Mouse (Mus musculus) embryonic facial prominence, embryonic 13.5 days (tissue): ENCODE data around the gene Ggta1. TPM values are rescaled to one million over a fixed set of nuclear protein-coding genes. Genes with fewer than 3 reads are reported as not detected.

Experiments used
- ATAC-seq: fragments of 200-750 bp; cut with Nextera tagmentation; 2 replicates; pipeline ENCODE4 v1.8.0; 2017; ENCODE audit warnings: low read depth; ENCODE audit not compliant: insufficient number of reproducible peaks, insufficient read depth, low FRiP score, low TSS enrichment
- H3K27ac ChIP-seq: fragments of 300-500 bp; sonication (generic); 2 replicates; pipeline ENCODE4 v1.5.1; 2015; ENCODE audit warnings: moderate library complexity, mild to moderate bottlenecking, inconsistent platforms
- H3K27me3 ChIP-seq: fragments of 300-500 bp; sonication (generic); 2 replicates; pipeline ENCODE4 v1.6.1; 2015; ENCODE audit warnings: mild to moderate bottlenecking, inconsistent platforms
- H3K36me3 ChIP-seq: fragments of 300-500 bp; sonication (generic); 2 replicates; pipeline ENCODE4 v1.6.1; 2015; ENCODE audit warnings: mild to moderate bottlenecking, inconsistent platforms
- H3K4me1 ChIP-seq: fragments of 300-500 bp; sonication (generic); 2 replicates; pipeline ENCODE4 v1.6.1; 2015; ENCODE audit warnings: inconsistent platforms
- H3K4me2 ChIP-seq: fragments of 300-500 bp; sonication (generic); 2 replicates; pipeline ENCODE4 v1.6.1; 2015; ENCODE audit warnings: moderate library complexity, mild to moderate bottlenecking, inconsistent platforms
- H3K4me3 ChIP-seq: fragments of 300-500 bp; sonication (generic); 2 replicates; pipeline ENCODE4 v1.5.1; 2015; ENCODE audit warnings: mild to moderate bottlenecking, inconsistent platforms
- H3K9ac ChIP-seq: fragments of 300-500 bp; sonication (generic); 2 replicates; pipeline ENCODE4 v1.6.1; 2015; ENCODE audit warnings: mild to moderate bottlenecking, inconsistent platforms
- H3K9me3 ChIP-seq: fragments of 300-500 bp; sonication (generic); 2 replicates; pipeline ENCODE4 v1.6.1; 2016; ENCODE audit warnings: inconsistent platforms
- WGBS: fragments of 180-500 bp; shearing (Covaris S2); methylation state at CpG from one replicate; pipeline ENCODE4 v1.1.7; 2015; ENCODE audit warnings: mixed read lengths; 5-methylcytosine and 5-hydroxymethylcytosine counted together
- polyA plus RNA-seq: library from polyadenylated mRNA; unstranded; fragments of >200 nt; fragmentation: Nextera tagmentation; extraction: Ambion mirVana; gene quantifications from 2 replicates; pipeline ENCODE4 v1.2.1, GENCODE M21; 2015

The Ggta1 gene
- polyA plus RNA-seq, 1 experiment from 2014 or later: 16.7 TPM

- Histone ChIP-seq H3K9ac (no peak overlapping the region), H3K4me1 (no peaks in the 10 kb centered on the region), H3K27me3 (no peaks in the 10 kb centered on the region), H3K36me3 (peaks cover 6% of the 10 kb centered on the region; the same call in 1 of the 2 replicates), H3K4me3 (no peak overlapping the region), H3K27ac (no peak overlapping the region), H3K9me3 (no peaks in the 10 kb centered on the region), H3K4me2 (no peak overlapping the region)
- WGBS: 88% methylated on average over 6 of the region's 6 CpGs
- ATAC-seq: no peak
Observed at GRCm38 (mm10) chr2:35409466-35409865, 53.6 kb downstream of the Ggta1 start.

GRCm38 (mm10) chr2:35408409-35409110 is 54.5 kb downstream of the Ggta1 start:
- H3K4me1 ChIP-seq: no peaks in the 10 kb centered on the region
- no peak overlapping the region for H3K4me3 ChIP-seq
- H3K36me3 ChIP-seq: peaks cover 6% of the 10 kb centered on the region; the same call in 1 of the 2 replicates
- no peak for ATAC-seq
- no peak overlapping the region for H3K4me2 ChIP-seq
- H3K27ac ChIP-seq: no peak overlapping the region
- H3K27me3 ChIP-seq: no peaks in the 10 kb centered on the region
- 79% methylated on average over 5 of the region's 5 CpGs for WGBS
- no peak overlapping the region for H3K9ac ChIP-seq
- H3K9me3 ChIP-seq: no peaks in the 10 kb centered on the region

GRCm38 (mm10) chr2:35407878-35408277 is 55.2 kb downstream of the Ggta1 start:
- Histone ChIP-seq H3K9me3 (no peaks in the 10 kb centered on the region), H3K4me2 (no peak overlapping the region), H3K36me3 (peaks cover 6% of the 10 kb centered on the region; the same call in 1 of the 2 replicates), H3K4me3 (no peak overlapping the region), H3K4me1 (no peaks in the 10 kb centered on the region), H3K9ac (no peak overlapping the region), H3K27me3 (no peaks in the 10 kb centered on the region), H3K27ac (no peak overlapping the region)
- no peak for ATAC-seq
- 88% methylated on average over 7 of the region's 7 CpGs for WGBS

GRCm38 (mm10) chr2:35407266-35407665 is 55.8 kb downstream of the Ggta1 start:
- no peaks in the 10 kb centered on the region for H3K9me3 ChIP-seq
- H3K4me1 ChIP-seq: no peaks in the 10 kb centered on the region
- no peak overlapping the region for H3K4me2 ChIP-seq
- H3K27ac ChIP-seq: no peak overlapping the region
- H3K36me3 ChIP-seq: peaks cover 10% of the 10 kb centered on the region; the same call in 1 of the 2 replicates
- no peak overlapping the region for H3K9ac ChIP-seq
- WGBS: 74% methylated on average over 6 of the region's 6 CpGs
- ATAC-seq: no peak
- no peaks in the 10 kb centered on the region for H3K27me3 ChIP-seq
- no peak overlapping the region for H3K4me3 ChIP-seq

- WGBS: 79% methylated on average over 1 of the region's 1 CpGs
- no peak overlapping the region for H3K9ac ChIP-seq
- no peaks in the 10 kb centered on the region for H3K4me1 ChIP-seq
Observed at GRCm38 (mm10) chr2:35406611-35407010, 56.4 kb downstream of the Ggta1 start.

GRCm38 (mm10) chr2:35402391-35402790 is 60.6 kb downstream of the Ggta1 start:
- H3K27ac ChIP-seq: no peak overlapping the region
- no peak overlapping the region for H3K9ac ChIP-seq
- 93% methylated on average over 16 of the region's 16 CpGs for WGBS
- H3K4me1 ChIP-seq: peaks cover 7% of the 10 kb centered on the region; the same call in 1 of the 2 replicates
- no peak for ATAC-seq
- no peaks in the 10 kb centered on the region for H3K9me3 ChIP-seq
- no peak overlapping the region for H3K4me2 ChIP-seq
- H3K27me3 ChIP-seq: no peaks in the 10 kb centered on the region
- peaks cover 6% of the 10 kb centered on the region; the same call in 1 of the 2 replicates for H3K36me3 ChIP-seq
- H3K4me3 ChIP-seq: no peak overlapping the region

More at GRCm38 (mm10) chr2:35406611-35407010, 56.4 kb downstream of the Ggta1 start:
- ATAC-seq: no peak
- Histone ChIP-seq H3K4me3 (no peak overlapping the region), H3K27me3 (no peaks in the 10 kb centered on the region), H3K9me3 (no peaks in the 10 kb centered on the region), H3K4me2 (no peak overlapping the region), H3K27ac (no peak overlapping the region), H3K36me3 (peaks cover 13% of the 10 kb centered on the region; the same call in 1 of the 2 replicates)

- H3K4me1 ChIP-seq: peaks cover 14% of the 10 kb centered on the region; the same call in 1 of the 2 replicates
- 84% methylated on average over 7 of the region's 7 CpGs for WGBS
- H3K36me3 ChIP-seq: peaks cover 6% of the 10 kb centered on the region; the same call in 1 of the 2 replicates
- H3K9ac ChIP-seq: no peak overlapping the region
- H3K4me2 ChIP-seq: no peak overlapping the region
- no peak overlapping the region for H3K4me3 ChIP-seq
- no peak for ATAC-seq
- H3K9me3 ChIP-seq: no peaks in the 10 kb centered on the region
- no peak overlapping the region for H3K27ac ChIP-seq
- no peaks in the 10 kb centered on the region for H3K27me3 ChIP-seq
Observed at GRCm38 (mm10) chr2:35400739-35401138, 62.3 kb downstream of the Ggta1 start.

GRCm38 (mm10) chr2:35398184-35398828 is 64.7 kb downstream of the Ggta1 start:
- H3K9me3 ChIP-seq: no peaks in the 10 kb centered on the region
- no peak overlapping the region for H3K4me3 ChIP-seq
- peaks cover 6% of the 10 kb centered on the region; the same call in 1 of the 2 replicates for H3K36me3 ChIP-seq
- H3K4me2 ChIP-seq: no peak overlapping the region
- no peak overlapping the region for H3K9ac ChIP-seq
- ATAC-seq: peak; percentile 43; the same call in 1 of the 2 replicates
- no peaks in the 10 kb centered on the region for H3K27me3 ChIP-seq
- WGBS: 74% methylated on average over 6 of the region's 6 CpGs
- no peak overlapping the region for H3K27ac ChIP-seq
- peaks cover 14% of the 10 kb centered on the region; the same call in 1 of the 2 replicates for H3K4me1 ChIP-seq

GRCm38 (mm10) chr2:35397590-35398173 is 65.3 kb downstream of the Ggta1 start:
- H3K9me3 ChIP-seq: no peaks in the 10 kb centered on the region
- 52% methylated on average over 11 of the region's 11 CpGs for WGBS
- H3K27ac ChIP-seq: no peak overlapping the region
- H3K27me3 ChIP-seq: no peaks in the 10 kb centered on the region
- H3K4me2 ChIP-seq: no peak overlapping the region
- no peak overlapping the region for H3K9ac ChIP-seq
- H3K4me1 ChIP-seq: peaks cover 14% of the 10 kb centered on the region; the same call in 1 of the 2 replicates
- peaks cover 6% of the 10 kb centered on the region; the same call in 1 of the 2 replicates for H3K36me3 ChIP-seq
- no peak for ATAC-seq
- no peak overlapping the region for H3K4me3 ChIP-seq

- Histone ChIP-seq H3K27me3 (no peaks in the 10 kb centered on the region), H3K4me3 (no peak within 1 kb of the TSS), H3K27ac (no peak within 1 kb of the TSS; the same call in 1 of the 2 replicates), H3K4me2 (no peak within 1 kb of the TSS), H3K9ac (no peak within 1 kb of the TSS), H3K36me3 (peaks cover 1% of the 10 kb centered on the region; the same call in 1 of the 2 replicates), H3K9me3 (no peaks in the 10 kb centered on the region), H3K4me1 (peaks cover 14% of the 10 kb centered on the region; the same call in 1 of the 2 replicates)
- ATAC-seq: no peak
- 62% methylated on average over 5 of the region's 5 CpGs for WGBS
Observed at GRCm38 (mm10) chr2:35397096-35397495, 65.9 kb downstream of the Ggta1 start, which contains the start of gene 4930402F06Rik. 4930402F06Rik (minus strand) TSS chr2:35397175.

GRCm38 (mm10) chr2:35385441-35385871 is 77.6 kb downstream of the Ggta1 start:
- Histone ChIP-seq H3K27me3 (no peaks in the 10 kb centered on the region), H3K9ac (no peak overlapping the region), H3K4me2 (no peak overlapping the region), H3K4me3 (no peak overlapping the region), H3K36me3 (no peaks in the 10 kb centered on the region), H3K27ac (no peak overlapping the region), H3K9me3 (peaks cover 6% of the 10 kb centered on the region), H3K4me1 (no peaks in the 10 kb centered on the region)
- WGBS: 82% methylated on average over 9 of the region's 9 CpGs
- ATAC-seq: no peak
